Mouse (Mus musculus): Measurements from ENCODE around the gene Mob1b.
"Not testable (repeated sequence)": the region's sequence is repeated elsewhere in the genome, so short reads cannot be mapped to it uniquely, and the experiment has no call there.

Mob1b gene

DNA sequence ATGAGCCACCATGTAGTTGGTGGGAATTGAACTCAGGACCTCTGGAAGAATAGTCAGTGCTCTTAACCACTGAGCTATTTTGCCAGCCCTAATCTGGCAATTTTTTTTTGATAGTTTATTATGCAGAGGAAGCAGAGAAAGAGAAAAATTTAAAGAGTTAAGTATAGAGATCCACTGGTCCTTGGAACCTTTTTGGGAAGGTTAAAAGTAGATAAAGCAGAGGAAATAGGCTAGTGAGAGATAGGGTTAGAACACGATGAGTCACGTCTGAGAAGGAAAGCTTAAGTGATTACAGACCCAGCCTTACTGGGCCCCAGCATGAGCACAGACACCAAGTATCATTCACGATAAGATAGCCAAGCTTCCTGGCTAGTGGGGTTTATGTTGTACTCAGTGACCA, 3.4 kb downstream of the Mob1b start:
- Histone ChIP-seq H3K36me3 (ENCODE audit: control insufficient read depth, insufficient read depth, low read length, poor library complexity, severe bottlenecking) (no peaks in the 10 kb centered on the region), H3K27me3 (ENCODE audit: control insufficient read depth, insufficient read depth, low read length, poor library complexity, severe bottlenecking) (no peaks in the 10 kb centered on the region)
- no peak for DNase-seq (ENCODE audit: low read depth, low spot score)

DNA sequence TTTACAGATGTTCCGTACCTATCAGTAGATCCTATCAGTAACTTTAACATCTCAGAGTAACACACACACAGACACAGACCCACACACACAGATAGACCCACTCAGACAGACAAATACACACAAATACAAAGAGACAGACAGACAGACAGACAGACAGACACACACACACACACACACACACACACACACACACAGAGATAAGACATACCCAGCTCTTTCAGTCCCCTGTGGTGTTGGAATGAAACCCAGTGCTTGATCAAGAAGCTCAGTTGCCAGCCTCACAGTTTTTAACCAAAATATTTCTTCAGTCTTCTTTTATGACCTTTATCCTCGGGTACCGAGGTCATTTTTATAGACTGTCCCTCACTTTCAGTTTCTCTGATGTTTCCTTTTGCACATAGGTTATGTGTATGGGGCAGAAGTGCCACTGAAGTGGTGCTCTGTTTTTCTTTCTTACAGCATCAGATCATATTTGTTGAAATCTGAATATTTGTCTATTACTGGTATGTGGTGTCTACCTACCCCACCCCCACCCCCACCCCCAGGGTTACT, 7.0 kb downstream of the Mob1b start:
- H3K36me3 ChIP-seq (ENCODE audit: control insufficient read depth, insufficient read depth, low read length, poor library complexity, severe bottlenecking), result no peaks in the 10 kb centered on the region
- peak; percentile 2 for DNase-seq (ENCODE audit: low read depth, low spot score)
- H3K27me3 ChIP-seq (ENCODE audit: control insufficient read depth, insufficient read depth, low read length, poor library complexity, severe bottlenecking), result no peaks in the 10 kb centered on the region

DNA sequence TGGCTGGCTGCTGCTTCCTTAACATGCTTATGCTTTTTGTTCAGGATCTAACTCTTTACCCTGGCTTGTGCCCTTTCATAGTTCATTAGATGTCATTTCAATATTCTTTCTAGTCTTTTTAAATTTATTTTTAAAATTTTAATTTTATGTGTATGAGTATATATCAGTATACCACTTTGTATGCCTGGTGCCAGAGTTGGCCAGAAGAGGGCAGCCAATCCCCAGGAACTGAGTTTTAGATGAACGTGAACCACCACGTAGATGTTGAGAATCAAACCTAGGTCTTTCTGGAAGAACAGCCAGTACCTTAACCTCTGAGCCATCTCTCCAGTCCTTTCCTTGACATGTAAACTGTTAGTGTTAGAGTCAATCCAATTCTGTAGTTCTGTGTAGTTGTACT, 14.1 kb downstream of the Mob1b start:
- Histone ChIP-seq H3K27me3 (ENCODE audit: control insufficient read depth, insufficient read depth, low read length, poor library complexity, severe bottlenecking) (no peaks in the 10 kb centered on the region), H3K36me3 (ENCODE audit: control insufficient read depth, insufficient read depth, low read length, poor library complexity, severe bottlenecking) (no peaks in the 10 kb centered on the region)
- DNase-seq (ENCODE audit: low read depth, low spot score), result peak; percentile 57

DNA sequence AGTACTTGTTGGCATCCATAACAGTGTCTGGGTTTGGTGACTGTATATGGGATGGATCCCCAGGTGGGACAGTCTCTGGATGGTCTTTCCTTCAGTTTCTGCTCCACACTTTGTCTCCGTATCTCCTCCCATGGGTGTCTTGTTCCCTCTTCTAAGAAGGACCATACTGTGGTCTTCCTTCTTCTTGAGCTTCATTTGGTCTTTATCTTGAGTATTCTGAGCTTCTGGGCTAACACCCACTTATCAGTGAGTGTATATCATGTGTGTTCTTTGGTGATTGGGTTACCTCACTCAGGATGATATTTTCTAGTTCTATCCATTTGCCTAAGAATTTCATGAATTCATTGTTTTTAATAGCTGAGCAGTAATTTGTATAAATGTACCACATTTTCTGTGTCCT, 20.4 kb downstream of the Mob1b start:
- H3K27me3 ChIP-seq (ENCODE audit: control insufficient read depth, insufficient read depth, low read length, poor library complexity, severe bottlenecking); H3K36me3 ChIP-seq (ENCODE audit: control insufficient read depth, insufficient read depth, low read length, poor library complexity, severe bottlenecking); DNase-seq (ENCODE audit: low read depth, low spot score): not testable (repeated sequence)

DNA sequence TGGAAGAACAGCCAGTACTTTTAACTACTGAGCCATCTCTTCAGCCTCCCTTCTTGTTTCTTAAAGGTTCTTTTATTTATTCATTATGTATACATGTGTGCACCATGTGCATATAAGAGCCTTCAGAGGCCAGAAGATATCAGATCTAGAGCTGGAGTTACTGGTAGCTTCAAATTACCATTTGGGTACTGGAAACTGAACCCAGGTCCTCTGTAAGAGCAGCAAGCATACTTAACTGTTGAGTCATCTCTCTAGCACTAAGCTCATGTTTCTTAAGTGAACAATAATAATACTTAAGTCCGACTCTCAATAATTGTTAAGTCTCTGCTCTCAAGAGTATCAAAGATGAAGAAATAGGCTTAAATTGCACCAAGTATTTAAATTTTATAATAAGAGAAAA, 27.1 kb downstream of the Mob1b start:
- H3K27me3 ChIP-seq (ENCODE audit: control insufficient read depth, insufficient read depth, low read length, poor library complexity, severe bottlenecking), result no peaks in the 10 kb centered on the region
- DNase-seq (ENCODE audit: low read depth, low spot score), result no peak
- 0 out of 2 replicates have a peak, but pooled peaks cover 3% of the 10 kb centered on the region for H3K36me3 ChIP-seq (ENCODE audit: control insufficient read depth, insufficient read depth, low read length, poor library complexity, severe bottlenecking)

DNA sequence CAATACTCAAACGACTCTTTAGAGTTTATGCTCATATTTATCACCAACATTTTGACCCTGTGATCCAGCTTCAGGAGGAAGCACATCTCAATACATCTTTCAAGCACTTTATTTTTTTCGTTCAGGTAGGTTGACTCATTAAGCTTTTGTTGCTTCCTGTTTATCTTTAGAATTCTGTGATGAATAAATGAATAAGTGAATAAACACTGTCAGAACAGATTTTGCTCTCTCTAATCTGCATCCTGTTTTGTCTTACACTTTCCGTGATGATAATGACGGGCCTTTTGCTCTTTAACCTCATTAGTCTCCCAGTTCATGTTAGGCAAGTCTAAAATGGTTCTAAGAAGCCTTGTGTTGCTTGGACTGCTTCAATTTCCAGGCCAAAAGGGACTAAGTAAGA, 32.5 kb downstream of the Mob1b start:
- Histone ChIP-seq H3K27me3 (ENCODE audit: control insufficient read depth, insufficient read depth, low read length, poor library complexity, severe bottlenecking) (no peaks in the 10 kb centered on the region), H3K36me3 (ENCODE audit: control insufficient read depth, insufficient read depth, low read length, poor library complexity, severe bottlenecking) (peaks cover 4% of the 10 kb centered on the region; the same call in 1 of the 2 replicates)
- no peak for DNase-seq (ENCODE audit: low read depth, low spot score)

DNA sequence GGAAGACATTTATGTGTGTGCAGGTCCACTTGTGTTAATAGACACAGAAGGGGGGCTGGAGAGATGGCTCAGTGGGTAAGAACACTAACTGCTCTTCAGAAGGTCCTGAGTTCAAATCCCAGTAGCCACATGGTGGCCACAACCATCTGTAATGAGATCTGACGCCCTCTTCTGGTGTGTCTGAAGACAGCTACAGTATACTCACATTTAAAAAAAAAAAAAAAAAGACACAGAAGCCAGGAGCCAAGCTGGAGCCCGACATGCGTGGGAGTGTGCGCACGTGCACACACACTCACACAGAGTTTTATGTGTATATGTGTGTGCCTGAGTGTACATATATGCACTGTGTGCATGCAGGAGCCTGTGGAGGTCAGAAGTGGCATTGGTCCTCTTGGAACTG, 42.0 kb downstream of the Mob1b start:
- H3K27me3 ChIP-seq (ENCODE audit: control insufficient read depth, insufficient read depth, low read length, poor library complexity, severe bottlenecking), result no peaks in the 10 kb centered on the region
- no peak for DNase-seq (ENCODE audit: low read depth, low spot score)
- H3K36me3 ChIP-seq (ENCODE audit: control insufficient read depth, insufficient read depth, low read length, poor library complexity, severe bottlenecking), result peaks cover 2% of the 10 kb centered on the region; the same call in 1 of the 2 replicates

DNA sequence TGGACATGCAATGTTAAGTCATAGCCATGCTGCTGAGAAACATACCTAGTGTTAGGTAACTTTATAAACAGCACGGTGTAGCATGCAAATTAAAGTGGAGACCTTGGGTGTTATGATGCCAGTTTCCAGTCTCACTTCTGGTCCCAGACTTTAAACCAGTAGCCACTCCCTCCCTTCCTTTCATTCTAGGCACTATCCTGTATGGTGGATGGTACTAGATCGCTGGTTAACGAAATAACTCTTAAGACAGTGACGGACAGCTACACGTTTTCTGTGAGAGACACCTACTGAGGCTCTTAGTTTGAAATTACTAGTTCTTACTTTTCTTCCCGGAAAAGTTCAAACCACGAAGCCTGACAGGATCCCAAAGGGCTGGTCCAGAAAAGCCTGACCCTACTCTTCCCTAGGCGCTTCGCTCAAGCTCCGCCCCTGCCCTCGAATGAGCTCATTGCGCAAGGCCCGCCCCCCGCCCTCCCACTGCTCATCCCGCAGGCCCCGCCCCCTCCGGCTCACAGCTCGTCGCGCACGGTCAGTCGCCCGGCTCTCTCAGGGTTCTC, 43.9 kb downstream of the Mob1b start:
- H3K27me3 ChIP-seq (ENCODE audit: control insufficient read depth, insufficient read depth, low read length, poor library complexity, severe bottlenecking), result no peaks in the 10 kb centered on the region
- no peak for DNase-seq (ENCODE audit: low read depth, low spot score)
- no peaks in the 10 kb centered on the region for H3K36me3 ChIP-seq (ENCODE audit: control insufficient read depth, insufficient read depth, low read length, poor library complexity, severe bottlenecking)

DNA sequence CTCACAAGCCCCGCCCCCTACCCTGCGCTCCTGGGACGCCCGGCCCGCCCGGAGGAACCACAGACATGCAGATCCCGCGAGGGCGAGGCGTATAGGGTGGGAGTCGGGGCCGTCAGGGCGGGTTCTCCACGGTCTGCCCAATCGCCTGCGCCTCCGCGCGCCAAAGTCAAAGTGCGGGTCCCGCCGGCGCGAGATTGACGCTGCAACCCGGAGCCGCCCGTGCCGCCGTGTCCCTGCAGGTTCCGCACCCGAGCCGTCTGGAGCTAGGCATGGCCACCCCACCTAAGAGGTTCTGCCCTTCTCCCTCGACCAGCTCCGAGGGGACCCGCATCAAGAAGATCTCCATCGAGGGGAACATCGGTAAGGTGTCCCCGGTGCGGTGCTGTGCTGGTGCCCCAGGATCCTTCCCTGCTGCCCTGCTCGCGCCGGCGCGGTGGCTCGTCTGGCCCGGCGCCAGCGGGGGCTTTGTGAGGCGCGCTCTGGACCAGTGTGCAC, 44.4 kb downstream of the Mob1b start, which contains the start of gene Dck:
Gene Dck (plus strand): TSS at position 10 of the 495 bp plus-strand sequence.
- peak; percentile 98 for DNase-seq (ENCODE audit: low read depth, low spot score)
- H3K36me3 ChIP-seq (ENCODE audit: control insufficient read depth, insufficient read depth, low read length, poor library complexity, severe bottlenecking), result no peaks in the 10 kb centered on the region

DNA sequence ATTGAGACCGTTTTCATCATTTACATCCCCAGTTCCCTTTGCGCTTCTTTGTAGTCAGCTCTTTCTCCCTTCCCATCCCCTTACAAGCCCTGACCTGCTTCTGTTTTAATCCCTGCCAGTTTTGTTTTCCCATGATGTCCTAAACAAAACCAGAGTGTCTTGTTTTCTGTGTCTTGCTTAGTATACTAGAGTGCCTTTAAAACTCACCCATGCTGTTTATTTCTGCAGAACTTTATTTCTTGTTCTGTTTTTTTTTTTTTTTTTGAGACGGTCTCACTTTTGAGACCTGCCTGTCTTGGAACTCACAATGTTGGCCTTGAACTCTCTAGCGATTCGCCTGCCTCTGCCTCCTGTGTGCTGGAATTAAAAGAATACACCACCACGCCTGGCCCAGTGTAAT, 44.9 kb downstream of the Mob1b start:
- no peaks in the 10 kb centered on the region for H3K36me3 ChIP-seq (ENCODE audit: control insufficient read depth, insufficient read depth, low read length, poor library complexity, severe bottlenecking)
- DNase-seq (ENCODE audit: low read depth, low spot score), result no peak

More for the DNA sequence above, 44.4 kb downstream of the Mob1b start, which contains the start of gene Dck:
- H3K27me3 ChIP-seq (ENCODE audit: control insufficient read depth, insufficient read depth, low read length, poor library complexity, severe bottlenecking), result no peaks in the 10 kb centered on the region

DNA sequence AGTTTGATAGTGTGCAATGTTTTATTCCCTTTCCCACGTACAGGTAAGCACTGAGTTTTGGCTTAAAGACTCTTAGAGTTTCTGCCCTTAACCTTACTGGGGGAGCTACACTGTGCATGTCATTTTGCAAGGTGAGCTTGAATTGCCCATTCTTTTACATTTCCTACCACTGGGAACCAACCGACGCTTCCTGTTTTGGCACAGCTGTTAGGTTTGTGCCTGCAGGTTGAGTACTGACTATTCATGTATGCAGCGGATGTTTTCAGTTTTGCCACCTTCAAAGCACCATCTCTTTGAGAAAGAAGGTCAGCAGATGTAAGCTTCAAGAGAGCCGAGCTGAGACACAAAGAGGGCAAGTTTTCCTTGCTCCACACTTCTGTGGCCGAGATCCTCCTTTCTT, 45.5 kb downstream of the Mob1b start:
- Histone ChIP-seq H3K36me3 (ENCODE audit: control insufficient read depth, insufficient read depth, low read length, poor library complexity, severe bottlenecking) (no peaks in the 10 kb centered on the region), H3K27me3 (ENCODE audit: control insufficient read depth, insufficient read depth, low read length, poor library complexity, severe bottlenecking) (no peaks in the 10 kb centered on the region)
- peak; percentile 47 for DNase-seq (ENCODE audit: low read depth, low spot score)

More for the DNA sequence above, 44.9 kb downstream of the Mob1b start:
- H3K27me3 ChIP-seq (ENCODE audit: control insufficient read depth, insufficient read depth, low read length, poor library complexity, severe bottlenecking), result no peaks in the 10 kb centered on the region

DNA sequence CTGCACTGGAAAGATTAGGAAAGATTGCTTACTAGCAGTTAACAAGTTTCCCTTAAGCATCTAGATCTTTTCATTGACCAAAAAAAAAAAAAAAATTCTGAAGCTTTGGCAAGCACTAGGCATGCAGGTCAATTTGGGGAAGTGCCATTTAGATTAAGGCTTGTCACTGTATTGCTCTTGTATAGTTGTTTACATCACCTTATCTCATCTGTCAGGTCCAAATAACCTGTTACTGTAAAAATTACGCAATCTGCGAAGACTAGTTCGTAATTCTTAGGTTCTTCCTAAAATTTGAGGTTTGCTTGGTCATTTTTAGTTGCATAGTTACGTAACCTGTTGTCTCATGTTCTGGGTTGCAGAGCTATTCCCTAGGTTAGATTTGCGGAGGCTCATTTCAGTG, 46.2 kb downstream of the Mob1b start:
- DNase-seq (ENCODE audit: low read depth, low spot score), result no peak
- no peaks in the 10 kb centered on the region for H3K27me3 ChIP-seq (ENCODE audit: control insufficient read depth, insufficient read depth, low read length, poor library complexity, severe bottlenecking)
- peaks cover 1% of the 10 kb centered on the region; the same call in 1 of the 2 replicates for H3K36me3 ChIP-seq (ENCODE audit: control insufficient read depth, insufficient read depth, low read length, poor library complexity, severe bottlenecking)

DNA sequence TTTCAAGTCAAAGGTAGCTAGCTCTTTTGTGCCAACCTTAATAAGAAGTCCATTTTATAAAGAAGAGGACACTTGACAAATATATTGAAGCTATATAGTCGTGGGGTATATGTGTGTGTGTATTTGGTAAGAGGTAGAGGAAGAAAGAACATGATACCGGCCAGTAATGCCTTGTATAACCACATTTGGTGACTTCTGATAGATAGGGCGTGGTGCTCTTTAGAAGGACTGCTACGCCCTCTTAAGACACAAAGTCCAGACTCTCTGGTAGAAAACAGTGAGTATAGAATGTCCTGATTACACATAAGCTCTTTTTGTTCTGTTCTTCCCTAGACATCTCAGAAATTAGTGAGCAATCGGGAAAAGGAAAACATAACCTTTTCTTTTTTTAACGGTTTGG, 47.5 kb downstream of the Mob1b start:
- no peak for DNase-seq (ENCODE audit: low read depth, low spot score)
- peaks cover 9% of the 10 kb centered on the region; the same call in 1 of the 2 replicates for H3K36me3 ChIP-seq (ENCODE audit: control insufficient read depth, insufficient read depth, low read length, poor library complexity, severe bottlenecking)
- H3K27me3 ChIP-seq (ENCODE audit: control insufficient read depth, insufficient read depth, low read length, poor library complexity, severe bottlenecking), result no peaks in the 10 kb centered on the region

DNA sequence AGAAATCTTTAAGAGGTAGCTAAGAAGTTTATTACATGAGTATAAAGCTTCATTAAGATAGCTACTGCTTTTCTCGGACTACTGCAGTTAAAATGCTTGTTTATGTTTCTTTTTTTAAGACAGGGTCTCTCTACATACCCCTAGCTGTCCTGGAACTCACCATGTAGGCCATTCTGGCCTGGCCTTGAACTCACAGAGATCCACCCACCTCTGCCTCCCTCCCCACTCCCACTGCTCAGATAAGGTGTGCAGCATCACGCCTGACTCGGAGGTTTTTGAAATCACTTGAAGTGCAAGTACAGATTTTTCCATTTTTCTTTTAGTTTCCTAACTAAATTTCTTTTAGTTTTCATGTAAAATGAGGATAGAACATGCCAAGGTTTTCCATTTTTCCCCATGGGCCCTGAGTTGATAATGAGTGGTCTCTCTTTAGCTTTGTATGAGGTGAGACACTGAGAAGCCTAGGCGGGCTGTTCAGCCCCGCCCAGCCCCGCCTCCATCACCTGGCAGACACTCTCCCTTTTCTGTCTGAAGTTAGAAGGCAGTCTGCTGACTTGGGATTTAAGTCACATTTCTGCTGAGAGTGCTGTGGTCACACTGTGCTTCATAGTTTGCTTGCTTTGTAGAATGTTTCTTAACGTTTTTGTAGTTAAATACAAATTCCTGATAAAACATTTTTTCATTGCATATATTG, 61.6 kb downstream of the Mob1b start:
- no peak for DNase-seq (ENCODE audit: low read depth, low spot score)
- H3K36me3 ChIP-seq (ENCODE audit: control insufficient read depth, insufficient read depth, low read length, poor library complexity, severe bottlenecking), result peaks cover 10% of the 10 kb centered on the region

DNA sequence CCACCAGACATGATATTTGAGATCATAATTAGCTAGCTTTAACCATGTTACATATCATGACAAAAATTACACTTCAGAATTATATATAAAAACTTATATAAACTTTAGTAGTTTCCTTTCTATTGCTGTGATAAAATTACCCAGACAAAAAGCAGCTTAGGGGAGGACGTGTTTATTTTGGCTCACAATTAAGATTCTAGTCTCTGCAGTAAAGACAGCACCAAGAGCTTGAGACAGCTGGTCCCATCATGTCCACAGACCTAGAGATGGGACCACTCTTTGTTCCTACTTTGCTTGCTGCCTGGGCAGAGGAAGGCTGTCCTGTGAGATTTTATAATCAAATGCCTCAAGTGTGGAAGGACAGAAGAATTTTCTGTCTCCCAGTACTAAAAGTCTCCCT, 64.4 kb downstream of the Mob1b start:
- Histone ChIP-seq H3K36me3 (ENCODE audit: control insufficient read depth, insufficient read depth, low read length, poor library complexity, severe bottlenecking) (peaks cover 6% of the 10 kb centered on the region), H3K27me3 (ENCODE audit: control insufficient read depth, insufficient read depth, low read length, poor library complexity, severe bottlenecking) (no peaks in the 10 kb centered on the region)
- DNase-seq (ENCODE audit: low read depth, low spot score), result no peak

More for the DNA sequence above, 61.6 kb downstream of the Mob1b start:
- no peaks in the 10 kb centered on the region for H3K27me3 ChIP-seq (ENCODE audit: control insufficient read depth, insufficient read depth, low read length, poor library complexity, severe bottlenecking)
